Mouse (Mus musculus) myocyte (in vitro differentiated cells): ENCODE measurements around the gene Nectin1.

Source experiments
- E2F4 ChIP-seq: IDR thresholded peaks from one replicate; pipeline ENCODE4 v1.6.1; 2011; ENCODE audit warnings: mild to moderate bottlenecking, control low read depth, moderate library complexity; ENCODE audit not compliant: insufficient read depth
- MAX ChIP-seq: IDR thresholded peaks from one replicate; pipeline ENCODE4 v1.6.1; 2011; ENCODE audit warnings: low read depth, mild to moderate bottlenecking, control low read depth
- MYOD1 ChIP-seq, 3 experiments: IDR thresholded peaks; one replicate each; pipeline ENCODE4 v1.6.1; 2011; ENCODE audit warnings: control low read depth in 2 of 3, low read depth in 2 of 3, mild to moderate bottlenecking in 2 of 3, moderate library complexity in 1 of 3; ENCODE audit not compliant: insufficient read length in 2 of 3, control insufficient read depth in 1 of 3
- POLR2A ChIP-seq: IDR thresholded peaks from one replicate; pipeline ENCODE4 v1.6.1; 2011; ENCODE audit warnings: low read depth, mild to moderate bottlenecking, control low read depth, moderate library complexity; ENCODE audit not compliant: insufficient read length
- TCF12 ChIP-seq: IDR thresholded peaks from one replicate; pipeline ENCODE4 v1.6.1; 2011; ENCODE audit warnings: mild to moderate bottlenecking, control low read depth; ENCODE audit not compliant: poor library complexity, insufficient read depth, severe bottlenecking
- USF1 ChIP-seq: IDR thresholded peaks from one replicate; pipeline ENCODE4 v1.6.1; 2011; ENCODE audit warnings: low read depth, mild to moderate bottlenecking, control low read depth, moderate library complexity

- TF ChIP-seq POLR2A = no peak
- TF ChIP-seq USF1 = no peak
- TF ChIP-seq MYOD1 (IDR thresholded peaks at IDR 0.05; ENCODE audit: control insufficient read depth in 1 of 3, insufficient read length in 2 of 3, low read depth in 2 of 3) = no peak
- TF ChIP-seq TCF12 = no peak
- TF ChIP-seq E2F4 = no peak
- no peak for TF ChIP-seq MAX
Observed at GRCm38 (mm10) chr9:43731880-43732279, 11.9 kb upstream of the Nectin1 start.
